Mouse (Mus musculus): ENCODE measurements around the gene Ccl8. TPM values are rescaled to one million over a fixed set of nuclear protein-coding genes. Genes with fewer than 3 reads are reported as not detected.

Gene Ccl8
- polyA plus RNA-seq (2012; ENCODE audit: low replicate concordance), result not detected in 2 replicates

GRCm38 (mm10) chr11:82114885-82115284 is at the start of gene Ccl8:
Gene Ccl8 (plus strand): TSS chr11:82115185.

DNA sequence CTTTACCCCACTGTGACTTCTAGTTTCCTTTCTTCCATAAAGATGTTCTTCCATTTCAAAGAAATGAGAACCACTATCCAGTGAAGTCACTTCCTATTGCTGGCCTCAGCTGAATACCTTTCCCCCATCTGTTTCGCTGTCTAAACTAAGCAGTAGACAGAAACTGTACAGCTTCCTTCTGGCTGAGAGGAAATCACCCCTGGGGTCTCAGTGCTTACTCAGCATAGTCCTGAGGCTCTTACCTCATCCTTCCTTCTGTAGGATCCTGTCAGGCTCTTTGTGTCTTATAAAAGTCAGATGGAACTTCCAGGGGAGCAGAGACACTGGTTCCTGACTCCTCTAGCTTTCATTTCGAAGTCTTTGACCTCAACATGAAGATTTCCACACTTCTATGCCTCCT is 13.5 kb upstream of the Ccl8 start, which contains the start of gene Ccl12:
Gene Ccl12 (plus strand): TSS at position 317 of the 400 bp plus-strand sequence.

Other genes starting within 250 kb of the Ccl8 start
- gene Asic2, start 146.7 kb upstream of the Ccl8 start, polyA plus RNA-seq (2012; ENCODE audit: low replicate concordance), result 0.12 TPM in 1 of 2 replicates, not detected in the other
- 0.77 TPM in 1 of 2 replicates, not detected in the other for gene Ccl2, start 79.6 kb upstream of the Ccl8 start, polyA plus RNA-seq (2012; ENCODE audit: low replicate concordance)
- not detected in 2 replicates for gene Gm17268, start 76.6 kb upstream of the Ccl8 start, polyA plus RNA-seq (2012; ENCODE audit: low replicate concordance)
- not detected in 2 replicates for gene Ccl7, start 69.5 kb upstream of the Ccl8 start, polyA plus RNA-seq (2012; ENCODE audit: low replicate concordance)
- not detected in 2 replicates for gene Ccl11, start 57.4 kb upstream of the Ccl8 start, polyA plus RNA-seq (2012; ENCODE audit: low replicate concordance)
- gene Ccl12, start 13.3 kb upstream of the Ccl8 start, polyA plus RNA-seq (2012; ENCODE audit: low replicate concordance), result not detected in 2 replicates
- gene Ccl1, start 190.5 kb downstream of the Ccl8 start, polyA plus RNA-seq (2012; ENCODE audit: low replicate concordance), result not detected in 2 replicates

Measured in leukemia stem cell, adult 10-12 weeks (primary cell).